Mouse (Mus musculus): ENCODE data around the gene Trmu.
"Not testable (repeated sequence)": the region's sequence is repeated elsewhere in the genome, so short reads cannot be mapped to it uniquely, and the experiment has no call there.

Gene Trmu

GRCm38 (mm10) chr15:85878848-85879497, at the start of gene Trmu:
Gene Trmu (plus strand): TSS chr15:85879312.
- DNase-seq = peak; percentile 90 to 92

GRCm38 (mm10) chr15:85829470-85829869, 49.6 kb upstream of the Trmu start:
- no peak for DNase-seq

GRCm38 (mm10) chr15:85831954-85832590, 47.0 kb upstream of the Trmu start, which contains the start of gene Ttc38:
Gene Ttc38 (plus strand): TSS chr15:85832306.
- peak; percentile 91 to 93 for DNase-seq

GRCm38 (mm10) chr15:85832599-85832998, 46.5 kb upstream of the Trmu start:
- no peak for DNase-seq

GRCm38 (mm10) chr15:85835335-85835734, 43.8 kb upstream of the Trmu start:
- DNase-seq = no peak

- no peak for DNase-seq
Observed at GRCm38 (mm10) chr15:85836887-85837286, 42.2 kb upstream of the Trmu start.

GRCm38 (mm10) chr15:85840983-85841382, 38.1 kb upstream of the Trmu start:
- DNase-seq = peak in 1 of 2 experiments; percentile 25

- DNase-seq = peak; percentile 59 to 72
Observed at GRCm38 (mm10) chr15:85841796-85842360, 37.2 kb upstream of the Trmu start.

GRCm38 (mm10) chr15:85845071-85845470, 34.0 kb upstream of the Trmu start:
- no peak for DNase-seq

- DNase-seq = peak; percentile 46 to 75
Observed at GRCm38 (mm10) chr15:85851656-85852392, 27.3 kb upstream of the Trmu start.

GRCm38 (mm10) chr15:85858980-85859489, 20.1 kb upstream of the Trmu start:
- no peak for DNase-seq

- DNase-seq = peak; percentile 95 to 96
Observed at GRCm38 (mm10) chr15:85859490-85860031, 19.6 kb upstream of the Trmu start, which contains the start of gene Gtse1. Gene Gtse1 (plus strand): TSS chr15:85859745.

- DNase-seq = not testable (repeated sequence)
Observed at GRCm38 (mm10) chr15:85865913-85866312, 13.2 kb upstream of the Trmu start.

- peak; percentile 62 to 76 for DNase-seq
Observed at GRCm38 (mm10) chr15:85867696-85868095, 11.4 kb upstream of the Trmu start.

- DNase-seq = peak; percentile 59 to 66
Observed at GRCm38 (mm10) chr15:85877336-85877735, 1.8 kb upstream of the Trmu start.

- DNase-seq = peak in 1 of 2 experiments; percentile 23
Observed at GRCm38 (mm10) chr15:85879498-85879895, 385 bp downstream of the Trmu start.

GRCm38 (mm10) chr15:85885606-85886005, 6.5 kb downstream of the Trmu start:
- no peak for DNase-seq

- DNase-seq = no peak
Observed at GRCm38 (mm10) chr15:85889235-85889634, 10.1 kb downstream of the Trmu start.

GRCm38 (mm10) chr15:85891971-85892370, 12.9 kb downstream of the Trmu start:
- DNase-seq = no peak

- no peak for DNase-seq
Observed at GRCm38 (mm10) chr15:85892498-85893118, 13.5 kb downstream of the Trmu start.

GRCm38 (mm10) chr15:85893871-85894270, 14.8 kb downstream of the Trmu start:
- no peak for DNase-seq

GRCm38 (mm10) chr15:85896284-85896683, 17.2 kb downstream of the Trmu start:
- DNase-seq = peak; percentile 61 to 81
